ENCODE assay signal across 29 mouse cellular contexts in genomic region chr2:119302876-119303275, GRCm38 (mm10). TPM values are rescaled to one million over a fixed set of nuclear protein-coding genes. Genes with fewer than 3 reads are reported as not detected.
A peak's percentile ranks its signal among the peaks of the same experiment; 100 is the strongest.
DNase-seq lines count a peak whose midpoint lies in the region; ATAC-seq and TF ChIP-seq lines count a peak whose summit lies in the region.
"Had no signal": no experiment of that assay in that cellular context is flagged by ENCODE, and none has a peak within 500 bp of the region (broad histone marks: within the 10 kb centered on the region; RNA-seq: fewer than 3 reads in every experiment).

No protein-coding gene starts in this region.

- no peak overlapping the region for H3K4me2 ChIP-seq in liver, embryonic 12.5 days
- no peak overlapping the region for H3K4me2 ChIP-seq in liver, postnatal 0 days (ENCODE audit: low read depth, low read length)
- no peak overlapping the region for H3K4me2 ChIP-seq in embryonic facial prominence, embryonic 13.5 days
- H3K4me2 ChIP-seq: embryonic facial prominence, embryonic 15.5 days; heart, embryonic 15.5 days; hindbrain, embryonic 13.5 days; midbrain, embryonic 11.5 days had no signal

- peaks cover 79% of the 10 kb centered on the region for H3K4me1 ChIP-seq in liver, embryonic 12.5 days
- H3K4me1 ChIP-seq in liver, postnatal 0 days (ENCODE audit: insufficient read depth) = peaks cover 25% of the 10 kb centered on the region
- peaks cover 35% of the 10 kb centered on the region for H3K4me1 ChIP-seq in embryonic facial prominence, embryonic 13.5 days

- ATAC-seq in liver, embryonic 12.5 days = no peak
- no peak for ATAC-seq in liver, postnatal 0 days
- no peak for ATAC-seq in embryonic facial prominence, embryonic 13.5 days (ENCODE audit: insufficient number of reproducible peaks, insufficient read depth, low FRiP score, low TSS enrichment, low read depth)
- ATAC-seq: CD4-positive, CD25-positive, alpha-beta regulatory T cell, adult 4 months; forebrain, embryonic 14.5 days; Patski had no signal

- DNase-seq in liver, postnatal 0 days = no peak
- peak; percentile 55 for DNase-seq in 416B (ENCODE audit: low read depth)
- peak; percentile 51 for DNase-seq in adrenal gland, adult 8-10 months
- DNase-seq in retina, postnatal 1 day = no peak
- DNase-seq in c-Kit-positive CD71-positive TER-119-positive erythroid progenitor cells, embryonic 14.5 days (ENCODE audit: low spot score) = no peak
- DNase-seq: cerebellum, adult 8-10 months; cerebellum, postnatal 36 days; embryo, embryonic 11 days; gastrocnemius, postnatal 25 days; heart, postnatal 36 days; kidney, adult 11 months; left cerebral cortex, postnatal 4 days; lung, adult 2 months; lung, postnatal 14 days; right cerebral cortex, postnatal 14 days; spleen, adult 18-20 months; thymus, postnatal 36 days had no signal

- TF ChIP-seq CTCF in liver, postnatal 0 days (IDR thresholded peaks at IDR 0.05; ENCODE audit: low read depth) = no peak

- peaks cover 9% of the 10 kb centered on the region for H3K36me3 ChIP-seq in liver, embryonic 12.5 days
- H3K36me3 ChIP-seq in liver, postnatal 0 days (replicated peaks; ENCODE audit: insufficient read depth, low read length) = peaks cover under 1% of the 10 kb centered on the region
- H3K36me3 ChIP-seq in embryonic facial prominence, embryonic 13.5 days = peaks cover 26% of the 10 kb centered on the region

- no peak overlapping the region for H3K9ac ChIP-seq in liver, embryonic 12.5 days
- H3K9ac ChIP-seq in liver, postnatal 0 days (replicated peaks) = no peak overlapping the region
- no peak overlapping the region for H3K9ac ChIP-seq in embryonic facial prominence, embryonic 13.5 days
- H3K9ac ChIP-seq: embryonic facial prominence, embryonic 15.5 days; heart, embryonic 15.5 days; hindbrain, embryonic 13.5 days had no signal

- H3K27ac ChIP-seq in liver, embryonic 12.5 days = 0 out of 2 replicates have a peak overlapping the region, but pooled peaks have one; percentile 7
- H3K27ac ChIP-seq in liver, postnatal 0 days (ENCODE audit: low read depth) = no peak overlapping the region
- peak overlapping the region; percentile 5; the same call in 1 of the 2 replicates for H3K27ac ChIP-seq in embryonic facial prominence, embryonic 13.5 days
- H3K27ac ChIP-seq: embryonic facial prominence, embryonic 15.5 days; heart, embryonic 15.5 days; hindbrain, embryonic 13.5 days had no signal

- 62% methylated on average over 6 of the region's 6 CpGs for WGBS in liver, embryonic 12.5 days (ENCODE audit: insufficient replicate concordance)
- 58% methylated on average over 6 of the region's 6 CpGs for WGBS in liver, postnatal 0 days (ENCODE audit: insufficient replicate concordance)
- WGBS in embryonic facial prominence, embryonic 13.5 days = 69% methylated on average over 6 of the region's 6 CpGs

- H3K27me3 ChIP-seq in liver, embryonic 12.5 days (replicated peaks) = no peaks in the 10 kb centered on the region
- no peaks in the 10 kb centered on the region for H3K27me3 ChIP-seq in liver, postnatal 0 days (ENCODE audit: insufficient read depth, low read length)
- H3K27me3 ChIP-seq in embryonic facial prominence, embryonic 13.5 days = no peaks in the 10 kb centered on the region
- H3K27me3 ChIP-seq: embryonic facial prominence, embryonic 15.5 days; heart, embryonic 15.5 days; Patski had no signal

- H3K9me3 ChIP-seq in liver, embryonic 12.5 days (replicated peaks) = no peaks in the 10 kb centered on the region
- no peaks in the 10 kb centered on the region for H3K9me3 ChIP-seq in liver, postnatal 0 days (ENCODE audit: low read length)
- H3K9me3 ChIP-seq in embryonic facial prominence, embryonic 13.5 days = no peaks in the 10 kb centered on the region
- H3K9me3 ChIP-seq: embryonic facial prominence, embryonic 15.5 days; heart, embryonic 15.5 days; hindbrain, embryonic 13.5 days had no signal

- no peak for TF ChIP-seq EP300 in liver, postnatal 0 days (IDR thresholded peaks at IDR 0.05; ENCODE audit: low read depth)

- no peak overlapping the region for H3K4me3 ChIP-seq in liver, embryonic 12.5 days
- H3K4me3 ChIP-seq in liver, postnatal 0 days (ENCODE audit: low read depth, low read length) = no peak overlapping the region
- no peak overlapping the region for H3K4me3 ChIP-seq in embryonic facial prominence, embryonic 13.5 days
- H3K4me3 ChIP-seq: embryonic facial prominence, embryonic 15.5 days; heart, embryonic 15.5 days; hindbrain, embryonic 13.5 days had no signal

RNA-seq across cellular contexts. Expression of gene Vps18, which starts 14.3 kb away (rescaled TPM):
- polyA plus RNA-seq in liver, embryonic 12.5 days (2016; fragmentation: Nextera tagmentation; extraction: Ambion mirVana) = 9.8 and 10.3 TPM in 2 replicates
- polyA plus RNA-seq in liver, postnatal 0 days (2015; fragmentation: Nextera tagmentation; extraction: Ambion mirVana) = 4.7 TPM in 2 replicates
- total RNA-seq in adrenal gland, adult 8-10 months (2022) = 10 to 100 TPM; 27.2 to 29.5 (median 27.7) TPM
- polyA plus RNA-seq in embryonic facial prominence, embryonic 13.5 days (2015; fragmentation: Nextera tagmentation; extraction: Ambion mirVana) = 20.1 and 20.7 TPM in 2 replicates

RNA-seq across cellular contexts. Expression of gene Dll4, which starts 22.7 kb away (rescaled TPM):
- 3.0 and 3.1 TPM in 2 replicates for polyA plus RNA-seq in liver, embryonic 12.5 days (2016; fragmentation: Nextera tagmentation; extraction: Ambion mirVana)
- 1.8 and 1.9 TPM in 2 replicates for polyA plus RNA-seq in liver, postnatal 0 days (2015; fragmentation: Nextera tagmentation; extraction: Ambion mirVana)
- total RNA-seq in adrenal gland, adult 8-10 months (2022) = 10 to 100 TPM; 11.5 to 18.6 (median 16.2) TPM
- polyA plus RNA-seq in embryonic facial prominence, embryonic 13.5 days (2015; fragmentation: Nextera tagmentation; extraction: Ambion mirVana) = 4.2 and 4.6 TPM in 2 replicates
- polyA plus RNA-seq: CD4-positive, CD25-positive, alpha-beta regulatory T cell, adult 4 months had no signal

RNA-seq across cellular contexts. Expression of gene Rhov, which starts 31.8 kb away (rescaled TPM):
- 0.07 TPM in 1 of 2 replicates, not detected in the other for polyA plus RNA-seq in liver, embryonic 12.5 days (2016; fragmentation: Nextera tagmentation; extraction: Ambion mirVana)
- polyA plus RNA-seq in liver, postnatal 0 days (2015; fragmentation: Nextera tagmentation; extraction: Ambion mirVana) = not detected in 2 replicates
- total RNA-seq in adrenal gland, adult 8-10 months (2022) = 1 to 10 TPM in 3 of 4 experiments, under 1 TPM in 1; 0.61 to 2.9 (median 2.1) TPM
- polyA plus RNA-seq in embryonic facial prominence, embryonic 13.5 days (2015; fragmentation: Nextera tagmentation; extraction: Ambion mirVana) = 16.7 and 17.9 TPM in 2 replicates
- total RNA-seq: gastrocnemius, postnatal 25 days; heart, adult 8-10 months; heart, postnatal 36 days; liver, adult 2 months; megakaryocyte progenitor cell, adult 5-6 weeks had no signal
- polyA plus RNA-seq: CD4-positive, CD25-positive, alpha-beta regulatory T cell, adult 4 months; liver, adult 2 months had no signal

RNA-seq across cellular contexts. Expression of gene Chac1, which starts 48.2 kb away (rescaled TPM):
- 1.0 and 1.4 TPM in 2 replicates for polyA plus RNA-seq in liver, embryonic 12.5 days (2016; fragmentation: Nextera tagmentation; extraction: Ambion mirVana)
- 0.35 and 0.36 TPM in 2 replicates for polyA plus RNA-seq in liver, postnatal 0 days (2015; fragmentation: Nextera tagmentation; extraction: Ambion mirVana)
- 1 to 10 TPM; 3.9 to 7.2 (median 4.9) TPM for total RNA-seq in adrenal gland, adult 8-10 months (2022)
- polyA plus RNA-seq in embryonic facial prominence, embryonic 13.5 days (2015; fragmentation: Nextera tagmentation; extraction: Ambion mirVana) = 1.7 and 1.8 TPM in 2 replicates
- polyA plus RNA-seq: CD4-positive, CD25-positive, alpha-beta regulatory T cell, adult 4 months had no signal

Comparison
In these comparisons a context has a peak if more than half of its experiments do, and no peak if none do; other contexts are left out.
1. DNase-seq: peak in 416B (single experiment) and adrenal gland, adult 8-10 months (single experiment); none in liver, postnatal 0 days (single experiment), retina, postnatal 1 day (single experiment) and c-Kit-positive CD71-positive TER-119-positive erythroid progenitor cells, embryonic 14.5 days (single experiment).
2. RNA of gene Rhov, which starts 31.8 kb away (polyA plus RNA-seq): 16.7 to 17.9 TPM in embryonic facial prominence, embryonic 13.5 days; 0.07 TPM in liver, embryonic 12.5 days and not detected in liver, postnatal 0 days; every median in the first group is over 10 times any median in the second.